Mouse (Mus musculus) monocyte, adult 59 days (primary cell): ENCODE results near the gene Fbxo11. TPM values are rescaled to one million over a fixed set of nuclear protein-coding genes. Genes with fewer than 3 reads are reported as not detected.

Source experiments
- total RNA-seq, 2 experiments: library from RNA; stranded (reverse); gene quantifications; one replicate each; pipeline ENCODE4 v1.2.4; 2023

Gene Fbxo11
- total RNA-seq = 10 to 100 TPM; 67.4 to 67.7 TPM

DNA sequence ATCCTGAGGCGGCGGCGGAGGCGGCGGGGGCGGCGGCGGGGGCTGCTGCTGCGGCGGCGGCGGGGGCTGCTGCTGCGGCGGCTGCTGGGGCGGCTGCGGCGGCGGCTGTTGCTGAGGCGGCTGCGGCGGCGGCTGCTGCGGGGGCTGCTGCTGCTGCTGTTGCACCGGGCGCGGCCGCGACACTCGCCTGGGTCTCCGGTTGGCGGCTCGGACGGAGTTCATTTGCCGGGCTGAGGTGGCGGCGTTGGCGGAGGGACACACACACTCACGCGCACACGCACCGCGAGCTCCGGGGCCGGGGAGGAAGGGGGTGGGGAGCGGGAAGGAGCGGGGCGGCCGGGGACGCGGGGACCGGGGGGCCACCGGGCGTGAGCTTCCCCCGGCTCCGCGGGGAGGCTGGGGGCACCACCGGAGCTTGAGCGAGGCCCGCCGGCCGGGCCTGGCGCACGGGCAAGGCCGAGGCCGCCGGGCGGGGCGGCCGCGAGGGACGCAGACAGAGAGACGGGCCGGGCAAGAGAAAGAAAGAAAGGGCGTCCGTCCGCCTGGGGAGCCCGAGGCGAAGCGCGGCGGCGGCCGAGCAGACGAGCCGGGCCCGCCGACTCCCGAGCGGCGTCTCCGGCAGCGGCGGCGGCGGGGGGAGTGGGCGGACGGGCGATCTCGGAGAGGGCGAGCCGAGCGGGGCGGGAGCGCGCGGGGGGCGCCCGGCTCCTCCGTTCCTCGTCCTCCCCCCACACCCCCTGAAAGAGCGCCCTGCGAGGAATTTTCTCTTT is at the start of gene Fbxo11:
Fbxo11 (minus strand) TSS at position 261 of the 770 bp plus-strand sequence.

DNA sequence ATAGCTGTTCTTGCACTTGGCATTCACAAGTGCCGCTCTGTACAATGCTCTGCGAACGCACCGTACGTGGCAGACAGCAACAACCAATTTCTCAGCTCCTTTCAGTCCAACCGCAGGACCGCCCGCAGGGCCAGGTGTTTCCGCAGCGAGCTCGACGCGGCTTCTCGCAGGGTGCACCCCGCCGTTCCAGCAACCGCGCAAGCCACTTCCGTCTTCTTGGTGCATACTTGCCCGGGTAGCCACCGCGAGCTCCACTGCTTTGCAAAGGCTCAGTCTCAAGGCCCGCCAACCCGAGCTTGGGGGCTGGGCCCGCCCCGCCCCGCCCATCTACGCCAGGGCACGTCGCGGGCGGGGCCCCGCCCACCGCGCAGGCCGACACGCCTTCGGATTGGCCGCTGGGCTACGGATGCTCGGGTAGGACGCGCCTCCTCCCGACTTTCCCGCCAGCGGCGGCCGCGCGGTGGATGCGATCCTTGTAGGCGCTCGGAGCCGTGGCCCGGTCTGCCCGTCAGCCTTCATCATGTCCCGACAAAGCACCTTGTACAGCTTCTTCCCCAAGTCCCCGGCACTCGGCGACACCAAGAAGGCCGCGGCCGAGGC is 90.4 kb downstream of the Fbxo11 start, which contains the start of gene Msh6:
Msh6 (plus strand) TSS at position 434 of the 600 bp plus-strand sequence.

Other genes with a start within 250 kb of the Fbxo11 start
- gene Rpl36-ps4, start 144.3 kb downstream of the Fbxo11 start, total RNA-seq = not detected
- gene Msh6, start 90.2 kb downstream of the Fbxo11 start, total RNA-seq = 10 to 100 TPM; 10.9 to 11.5 TPM